Mouse (Mus musculus): ENCODE measurements around the gene Zfp36.

- TF ChIP-seq POLR2A (IDR thresholded peaks at IDR 0.05; ENCODE audit: insufficient read depth, low read depth, low read length) = no peak
- no peak for TF ChIP-seq CTCF (IDR thresholded peaks at IDR 0.05)
Measured at GRCm38 (mm10) chr7:28373891-28374495, 6.1 kb downstream of the Zfp36 start.
